Mouse (Mus musculus): ENCODE data around the gene Caap1.

- TF ChIP-seq CTCF (IDR thresholded peaks at IDR 0.05; ENCODE audit: low read depth) (no peak), EP300 (optimal IDR thresholded peaks at IDR 0.05) (no peak)
These were observed 97.2 kb downstream of the Caap1 start for GRCm38 (mm10) chr4:94459424-94459823.
